Mouse (Mus musculus) forebrain, embryonic 14.5 days (tissue): ENCODE measurements around the gene Ankrd34a. TPM values are rescaled to one million over a fixed set of nuclear protein-coding genes. Genes with fewer than 3 reads are reported as not detected.

Source experiments
- ATAC-seq: fragments of 200-750 bp; cut with Nextera tagmentation; 2 replicates; pipeline ENCODE4 v1.8.0; 2017; ENCODE audit warnings: mild to moderate bottlenecking, moderate library complexity
- DNase-seq: peaks from one replicate; pipeline ENCODE4 v3.0.0-alpha.2; 2015; ENCODE audit warnings: low spot score
- H3K27ac ChIP-seq: fragments of 300-500 bp; sonication (generic); 2 replicates; pipeline ENCODE4 v1.5.1; 2014; ENCODE audit warnings: low read depth, mild to moderate bottlenecking, control low read depth, low read length, moderate library complexity
- H3K27me3 ChIP-seq: fragments of 300-500 bp; sonication (generic); replicated peaks from 2 replicates; pipeline ENCODE4 v1.6.1; 2014; ENCODE audit warnings: low read length, control low read depth, mixed read lengths; ENCODE audit not compliant: control insufficient read depth, insufficient read depth
- H3K36me3 ChIP-seq: fragments of 300-500 bp; sonication (generic); 2 replicates; pipeline ENCODE4 v1.6.1; 2014; ENCODE audit warnings: low read length, control low read depth; ENCODE audit not compliant: control insufficient read depth, insufficient read depth
- H3K4me1 ChIP-seq: fragments of 300-500 bp; sonication (generic); 2 replicates; pipeline ENCODE4 v1.6.1; 2014; ENCODE audit warnings: antibody characterized with exemption, low read length, control low read depth; ENCODE audit not compliant: control insufficient read depth, insufficient read depth
- H3K4me2 ChIP-seq: fragments of 300-500 bp; sonication (generic); 2 replicates; pipeline ENCODE4 v1.6.1; 2014; ENCODE audit warnings: mild to moderate bottlenecking, control low read depth, low read length
- H3K4me3 ChIP-seq: fragments of 300-500 bp; sonication (generic); 2 replicates; pipeline ENCODE4 v1.5.1; 2014; ENCODE audit warnings: low read depth, low read length, control low read depth
- H3K9ac ChIP-seq: fragments of 300-500 bp; sonication (generic); 2 replicates; pipeline ENCODE4 v1.6.1; 2014; ENCODE audit warnings: mild to moderate bottlenecking, low read length, control low read depth, moderate library complexity
- H3K9me3 ChIP-seq: fragments of 300-500 bp; sonication (generic); replicated peaks from 2 replicates; pipeline ENCODE4 v1.6.1; 2016; ENCODE audit warnings: low read length, control low read depth, mixed read lengths; ENCODE audit not compliant: control insufficient read depth
- WGBS: fragments of 180-500 bp; shearing (Covaris S2); extraction: QIAGEN DNeasy Blood & Tissue Kit; methylation state at CpG from one replicate; pipeline ENCODE4 v1.1.7; 2014; 5-methylcytosine and 5-hydroxymethylcytosine counted together
- polyA plus RNA-seq: library from polyadenylated mRNA; unstranded; fragments of >200 nt; fragmentation: Nextera tagmentation; extraction: Ambion mirVana; gene quantifications from 2 replicates; pipeline ENCODE4 v1.2.1, GENCODE M21; 2014

The Ankrd34a gene
- polyA plus RNA-seq, 1 experiment from 2014 or later: 11.8 TPM

- Histone ChIP-seq H3K9me3 (no peaks in the 10 kb centered on the region), H3K27ac (peak overlapping the region; percentile 70), H3K4me1 (peaks cover 30% of the 10 kb centered on the region), H3K4me2 (0 out of 2 replicates have a peak overlapping the region, but pooled peaks have one; percentile 9), H3K9ac (peak overlapping the region; percentile 25; the same call in 1 of the 2 replicates), H3K36me3 (peaks cover 8% of the 10 kb centered on the region), H3K27me3 (no peaks in the 10 kb centered on the region), H3K4me3 (no peak overlapping the region)
- peak; percentile 11; the same call in 1 of the 2 replicates for ATAC-seq
- DNase-seq: peak; percentile 83
- 16% methylated on average over 12 of the region's 12 CpGs for WGBS
These were observed 41.3 kb upstream of the Ankrd34a start for GRCm38 (mm10) chr3:96555041-96555596.

GRCm38 (mm10) chr3:96555999-96556614 is 40.3 kb upstream of the Ankrd34a start:
- DNase-seq (no peak), ATAC-seq (no peak)
- peaks cover 35% of the 10 kb centered on the region for H3K4me1 ChIP-seq
- no peaks in the 10 kb centered on the region for H3K9me3 ChIP-seq
- H3K9ac ChIP-seq: no peak overlapping the region
- no peaks in the 10 kb centered on the region for H3K27me3 ChIP-seq
- H3K27ac ChIP-seq: peak overlapping the region; percentile 70
- WGBS: 88% methylated on average over 15 of the region's 15 CpGs
- H3K36me3 ChIP-seq: peaks cover 18% of the 10 kb centered on the region
- 0 out of 2 replicates have a peak overlapping the region, but pooled peaks have one; percentile 12 for H3K4me2 ChIP-seq
- H3K4me3 ChIP-seq: no peak overlapping the region

DNA sequence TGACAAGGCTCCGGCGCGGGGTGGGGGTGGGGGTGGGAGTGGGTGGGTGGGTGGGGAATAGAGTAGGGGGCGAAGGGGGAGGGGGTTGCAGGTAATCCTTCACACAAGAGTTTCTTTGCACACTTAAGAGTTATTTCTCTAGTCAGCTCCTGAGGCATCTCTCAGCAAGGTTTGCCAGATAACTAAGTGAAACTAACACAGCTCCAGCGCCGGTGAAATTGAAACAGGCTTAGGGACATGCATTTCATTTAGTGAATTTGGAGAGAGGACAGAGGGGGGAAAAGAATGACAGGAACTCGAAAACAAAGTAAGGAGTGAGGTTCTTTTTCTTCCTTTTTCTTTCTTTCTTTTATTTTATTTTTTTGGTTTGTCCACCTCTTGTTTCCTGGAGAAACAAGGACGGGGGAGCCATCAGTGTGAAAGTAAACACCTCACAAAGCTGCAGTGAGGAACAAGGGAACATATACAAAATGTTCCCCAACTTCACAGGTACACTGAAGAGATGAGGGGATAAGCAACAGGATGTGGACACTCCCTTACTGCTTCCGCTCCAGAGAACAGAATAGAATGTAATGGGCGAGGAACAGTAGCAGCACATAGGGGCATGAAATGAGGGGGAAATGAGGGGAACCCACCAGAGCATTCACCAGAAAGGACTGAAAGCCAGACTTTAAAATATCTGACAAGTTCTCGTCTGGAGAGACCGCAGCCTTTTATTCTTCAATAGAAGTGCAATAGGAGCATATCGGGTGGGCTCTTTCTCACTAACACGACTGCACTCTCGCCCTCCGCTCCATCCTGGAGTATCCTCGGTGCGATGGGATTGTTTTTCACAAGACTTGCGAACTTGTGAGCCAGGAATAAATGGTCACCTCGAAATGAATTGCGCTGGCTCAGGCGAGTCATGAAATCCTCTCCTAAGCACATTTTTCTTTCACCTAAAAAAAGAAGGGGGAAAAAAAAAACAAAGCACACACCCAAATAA is 39.5 kb upstream of the Ankrd34a start:
- ATAC-seq: 0 out of 2 replicates have a peak, but pooled peaks have one; percentile 0
- H3K27ac ChIP-seq: peak overlapping the region; percentile 73
- peak overlapping the region; percentile 80 for H3K4me2 ChIP-seq
- H3K4me1 ChIP-seq: peaks cover 40% of the 10 kb centered on the region
- no peak for DNase-seq
- peak overlapping the region; percentile 66 for H3K4me3 ChIP-seq
- peak overlapping the region; percentile 69 for H3K9ac ChIP-seq
- H3K27me3 ChIP-seq: no peaks in the 10 kb centered on the region
- H3K9me3 ChIP-seq: no peaks in the 10 kb centered on the region
- WGBS: 9% methylated on average over 22 of the region's 22 CpGs
- peaks cover 22% of the 10 kb centered on the region for H3K36me3 ChIP-seq

DNA sequence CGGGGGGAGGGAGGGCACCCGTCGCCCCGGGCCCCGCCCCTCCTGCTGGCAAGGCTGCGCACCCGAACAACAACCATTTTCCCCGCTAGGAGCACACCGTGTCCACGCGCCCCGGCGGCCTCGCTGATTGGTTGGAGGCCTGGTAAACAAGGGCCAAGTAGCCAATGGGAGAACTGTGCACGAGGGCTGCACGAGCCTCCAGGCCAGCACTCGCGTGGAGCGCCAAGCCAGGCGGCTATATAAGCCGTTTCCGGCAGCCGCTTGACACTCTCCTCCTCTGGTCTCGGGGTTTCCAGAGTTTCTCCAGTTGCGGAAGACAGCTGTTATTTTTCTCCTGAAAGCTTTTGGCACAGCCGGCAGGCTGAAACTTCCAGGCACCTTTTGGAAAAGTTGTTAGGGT is 38.7 kb upstream of the Ankrd34a start, which contains the start of gene Txnip:
TSS of gene Txnip (plus strand) at position 264 of the 400 bp plus-strand sequence.
- peak; percentile 100 for ATAC-seq
- H3K27ac ChIP-seq: peak within 1 kb of the TSS; percentile 73
- H3K9me3 ChIP-seq: no peaks in the 10 kb centered on the region
- DNase-seq: peak; percentile 99
- no peaks in the 10 kb centered on the region for H3K27me3 ChIP-seq
- H3K4me3 ChIP-seq: peak within 1 kb of the TSS; percentile 66
- H3K36me3 ChIP-seq: peaks cover 22% of the 10 kb centered on the region
- H3K4me1 ChIP-seq: peaks cover 40% of the 10 kb centered on the region
- H3K9ac ChIP-seq: peak within 1 kb of the TSS; percentile 75
- peak within 1 kb of the TSS; percentile 80 for H3K4me2 ChIP-seq
- under 1% methylated on average over 26 of the region's 26 CpGs for WGBS

GRCm38 (mm10) chr3:96558159-96558558 is 38.3 kb upstream of the Ankrd34a start:
- Histone ChIP-seq H3K9me3 (no peaks in the 10 kb centered on the region), H3K9ac (peak overlapping the region; percentile 75), H3K4me3 (peak overlapping the region; percentile 66), H3K36me3 (peaks cover 22% of the 10 kb centered on the region), H3K27me3 (no peaks in the 10 kb centered on the region), H3K27ac (no peak overlapping the region), H3K4me1 (peaks cover 40% of the 10 kb centered on the region), H3K4me2 (peak overlapping the region; percentile 80)
- DNase-seq (no peak), ATAC-seq (no peak)
- WGBS: under 1% methylated on average over 17 of the region's 17 CpGs

GRCm38 (mm10) chr3:96558668-96559196 is 37.7 kb upstream of the Ankrd34a start:
- Histone ChIP-seq H3K4me1 (peaks cover 40% of the 10 kb centered on the region), H3K4me3 (peak overlapping the region; percentile 66), H3K4me2 (peak overlapping the region; percentile 80), H3K9me3 (no peaks in the 10 kb centered on the region), H3K27me3 (no peaks in the 10 kb centered on the region), H3K36me3 (peaks cover 22% of the 10 kb centered on the region), H3K27ac (no peak overlapping the region), H3K9ac (peak overlapping the region; percentile 75)
- ATAC-seq: no peak
- DNase-seq: no peak
- WGBS: 35% methylated on average over 10 of the region's 10 CpGs

GRCm38 (mm10) chr3:96559398-96559910 is 37.0 kb upstream of the Ankrd34a start:
- H3K9ac ChIP-seq: peak overlapping the region; percentile 75
- peaks cover 40% of the 10 kb centered on the region for H3K4me1 ChIP-seq
- no peaks in the 10 kb centered on the region for H3K27me3 ChIP-seq
- H3K9me3 ChIP-seq: no peaks in the 10 kb centered on the region
- 89% methylated on average over 12 of the region's 12 CpGs for WGBS
- H3K36me3 ChIP-seq: peaks cover 22% of the 10 kb centered on the region
- peak overlapping the region; percentile 80 for H3K4me2 ChIP-seq
- ATAC-seq (no peak), DNase-seq (no peak)
- no peak overlapping the region for H3K27ac ChIP-seq
- H3K4me3 ChIP-seq: peak overlapping the region; percentile 66
